Mouse (Mus musculus) left cerebral cortex, adult 11 months (tissue): ENCODE measurements at regions not wholly inside any gene's neighbourhood (a gene's known extent, or its start where the extent isn't known, plus 50 kb on each side); places are given as distances from the start of the nearest gene placed in this dataset.
A peak's percentile ranks its signal among the peaks of the same experiment; 100 is the strongest.

Experiments
- DNase-seq: peaks from one replicate; pipeline ENCODE4 v3.0.0; 2022; ENCODE audit warnings: low spot score

- DNase-seq = no peak
These were observed 205.2 kb downstream of the Gm11077 start for GRCm38 (mm10) chr6:140934286-140934685.

- no peak for DNase-seq
These were observed 208.9 kb downstream of the Gm11077 start for GRCm38 (mm10) chr6:140938025-140938424.

GRCm38 (mm10) chr6:140946720-140947119 lies 217.6 kb downstream of the Gm11077 start:
- DNase-seq = peak; percentile 23

- no peak for DNase-seq
These were observed 221.4 kb downstream of the Gm11077 start for GRCm38 (mm10) chr6:140950483-140950882.

- no peak for DNase-seq
These were observed 224.2 kb downstream of the Gm11077 start for GRCm38 (mm10) chr6:140953256-140953655.

- no peak for DNase-seq
These were observed 224.6 kb downstream of the Gm11077 start for GRCm38 (mm10) chr6:140953721-140954120.

GRCm38 (mm10) chr6:140955751-140956521 lies 226.9 kb downstream of the Gm11077 start:
- no peak for DNase-seq

- no peak for DNase-seq
These were observed 227.4 kb downstream of the Gm11077 start for GRCm38 (mm10) chr6:140956522-140956863.

GRCm38 (mm10) chr6:140961987-140962386 lies 232.9 kb downstream of the Gm11077 start:
- DNase-seq = no peak

- DNase-seq = no peak
These were observed 233.5 kb downstream of the Gm11077 start for GRCm38 (mm10) chr6:140962563-140962962.

- no peak for DNase-seq
These were observed 244.6 kb downstream of the Gm11077 start for GRCm38 (mm10) chr6:140973732-140974131.

- DNase-seq = no peak
These were observed 247.9 kb downstream of the Gm11077 start for GRCm38 (mm10) chr6:140976989-140977388.

- no peak for DNase-seq
These were observed 254.5 kb downstream of the Gm11077 start for GRCm38 (mm10) chr6:140983610-140984009.

GRCm38 (mm10) chr6:140984249-140984648 lies 255.2 kb downstream of the Gm11077 start:
- DNase-seq = no peak

- DNase-seq = no peak
These were observed 255.2 kb upstream of the Pde3a start for GRCm38 (mm10) chr6:140993643-140994580.

GRCm38 (mm10) chr6:140995340-140996135 lies 253.5 kb upstream of the Pde3a start:
- DNase-seq = no peak

- no peak for DNase-seq
These were observed 251.0 kb upstream of the Pde3a start for GRCm38 (mm10) chr6:140998069-140998468.

- no peak for DNase-seq
These were observed 248.5 kb upstream of the Pde3a start for GRCm38 (mm10) chr6:141000552-141000951.

GRCm38 (mm10) chr6:141001306-141001705 lies 247.8 kb upstream of the Pde3a start:
- no peak for DNase-seq

- no peak for DNase-seq
These were observed 233.9 kb upstream of the Pde3a start for GRCm38 (mm10) chr6:141015055-141015681.

- DNase-seq = no peak
These were observed 225.6 kb upstream of the Pde3a start for GRCm38 (mm10) chr6:141023501-141023900.

- no peak for DNase-seq
These were observed 221.7 kb upstream of the Pde3a start for GRCm38 (mm10) chr6:141027353-141027752.
